In genomic region chr4:44070641-44071040, GRCm38 (mm10) we compare ENCODE assay signal across 11 mouse cellular contexts. TPM values are rescaled to one million over a fixed set of nuclear protein-coding genes. Genes with fewer than 3 reads are reported as not detected.
DNase-seq lines count a peak whose midpoint lies in the region; ATAC-seq and TF ChIP-seq lines count a peak whose summit lies in the region.
"Had no signal": no experiment of that assay in that cellular context is flagged by ENCODE, and none has a peak within 500 bp of the region (broad histone marks: within the 10 kb centered on the region; RNA-seq: fewer than 3 reads in every experiment).

No protein-coding gene starts in this region.

- ATAC-seq in forebrain, embryonic 13.5 days, result no peak
- no peak for ATAC-seq in forebrain, embryonic 11.5 days (replicated peaks; ENCODE audit: low FRiP score)
- no peak for ATAC-seq in kidney, embryonic 16.5 days (ENCODE audit: low FRiP score, low TSS enrichment)
- ATAC-seq in hindbrain, embryonic 14.5 days (ENCODE audit: low FRiP score), result no peak
- ATAC-seq in liver, postnatal 0 days, result no peak
- ATAC-seq: Patski had no signal

- 69% methylated on average over 4 of the region's 4 CpGs for WGBS in forebrain, embryonic 13.5 days
- WGBS in forebrain, embryonic 11.5 days, result 81% methylated on average over 4 of the region's 4 CpGs
- WGBS in kidney, embryonic 16.5 days, result 89% methylated on average over 4 of the region's 4 CpGs
- WGBS in hindbrain, embryonic 14.5 days, result 49% methylated on average over 4 of the region's 4 CpGs
- WGBS in liver, postnatal 0 days (ENCODE audit: insufficient replicate concordance), result 49% methylated on average over 4 of the region's 4 CpGs

- no peak for DNase-seq in forebrain, embryonic 11.5 days (ENCODE audit: low spot score)
- no peak for DNase-seq in kidney, postnatal 4 days
- no peak for DNase-seq in hindbrain, embryonic 14.5 days (ENCODE audit: low spot score)
- no peak for DNase-seq in liver, postnatal 0 days
- DNase-seq in thymus, postnatal 10 days (ENCODE audit: low spot score in 2 of 2), result no peak
- DNase-seq in frontal cortex, postnatal 10 days (ENCODE audit: low spot score in 2 of 2), result no peak
- DNase-seq: embryo, embryonic 11 days; gastrocnemius, postnatal 25 days had no signal

- no peak overlapping the region for H3K27ac ChIP-seq in forebrain, embryonic 13.5 days
- H3K27ac ChIP-seq in forebrain, embryonic 11.5 days (ENCODE audit: low read depth, low read length), result no peak overlapping the region
- H3K27ac ChIP-seq in kidney, embryonic 16.5 days (ENCODE audit: low read length), result no peak overlapping the region
- no peak overlapping the region for H3K27ac ChIP-seq in hindbrain, embryonic 14.5 days
- peak overlapping the region; percentile 96 for H3K27ac ChIP-seq in liver, postnatal 0 days (ENCODE audit: low read depth)

- no peaks in the 10 kb centered on the region for H3K27me3 ChIP-seq in forebrain, embryonic 13.5 days
- H3K27me3 ChIP-seq in forebrain, embryonic 11.5 days (ENCODE audit: control insufficient read depth, insufficient read depth, low read length), result no peaks in the 10 kb centered on the region
- H3K27me3 ChIP-seq in kidney, embryonic 16.5 days (ENCODE audit: insufficient read depth, low read length), result no peaks in the 10 kb centered on the region
- no peaks in the 10 kb centered on the region for H3K27me3 ChIP-seq in hindbrain, embryonic 14.5 days (ENCODE audit: control insufficient read depth, insufficient read depth, low read length)
- no peaks in the 10 kb centered on the region for H3K27me3 ChIP-seq in liver, postnatal 0 days (ENCODE audit: insufficient read depth, low read length)
- H3K27me3 ChIP-seq: Patski had no signal

- no peak overlapping the region for H3K4me3 ChIP-seq in forebrain, embryonic 13.5 days
- no peak overlapping the region for H3K4me3 ChIP-seq in forebrain, embryonic 11.5 days (ENCODE audit: low read depth, low read length)
- no peak overlapping the region for H3K4me3 ChIP-seq in kidney, embryonic 16.5 days (ENCODE audit: low read length)
- H3K4me3 ChIP-seq in hindbrain, embryonic 14.5 days (replicated peaks; ENCODE audit: low read length), result no peak overlapping the region
- peak overlapping the region; percentile 81 for H3K4me3 ChIP-seq in liver, postnatal 0 days (ENCODE audit: low read depth, low read length)

- H3K4me2 ChIP-seq in forebrain, embryonic 13.5 days, result peak overlapping the region; percentile 68
- H3K4me2 ChIP-seq in forebrain, embryonic 11.5 days (ENCODE audit: low read depth, low read length, severe bottlenecking), result no peak overlapping the region
- peak overlapping the region; percentile 78; the same call in 1 of the 2 replicates for H3K4me2 ChIP-seq in kidney, embryonic 16.5 days (replicated peaks; ENCODE audit: low read depth, low read length)
- H3K4me2 ChIP-seq in hindbrain, embryonic 14.5 days (replicated peaks), result peak overlapping the region; percentile 61
- peak overlapping the region; percentile 93 for H3K4me2 ChIP-seq in liver, postnatal 0 days (ENCODE audit: low read depth, low read length)

- H3K9me3 ChIP-seq in forebrain, embryonic 13.5 days (replicated peaks), result no peaks in the 10 kb centered on the region
- no peaks in the 10 kb centered on the region for H3K9me3 ChIP-seq in forebrain, embryonic 11.5 days (ENCODE audit: control insufficient read depth, low read length)
- no peaks in the 10 kb centered on the region for H3K9me3 ChIP-seq in kidney, embryonic 16.5 days (ENCODE audit: low read length)
- H3K9me3 ChIP-seq in hindbrain, embryonic 14.5 days (ENCODE audit: control insufficient read depth, low read length), result no peaks in the 10 kb centered on the region
- H3K9me3 ChIP-seq in liver, postnatal 0 days (ENCODE audit: low read length), result no peaks in the 10 kb centered on the region

- no peaks in the 10 kb centered on the region for H3K36me3 ChIP-seq in forebrain, embryonic 13.5 days (ENCODE audit: poor library complexity, severe bottlenecking)
- no peaks in the 10 kb centered on the region for H3K36me3 ChIP-seq in forebrain, embryonic 11.5 days (ENCODE audit: control insufficient read depth, insufficient read depth, low read length)
- no peaks in the 10 kb centered on the region for H3K36me3 ChIP-seq in kidney, embryonic 16.5 days (ENCODE audit: insufficient read depth, low read length)
- no peaks in the 10 kb centered on the region for H3K36me3 ChIP-seq in hindbrain, embryonic 14.5 days (replicated peaks; ENCODE audit: control insufficient read depth, insufficient read depth)
- H3K36me3 ChIP-seq in liver, postnatal 0 days (replicated peaks; ENCODE audit: insufficient read depth, low read length), result no peaks in the 10 kb centered on the region

- no peak for TF ChIP-seq CTCF in liver, postnatal 0 days (IDR thresholded peaks at IDR 0.05; ENCODE audit: low read depth)

- peaks cover 24% of the 10 kb centered on the region for H3K4me1 ChIP-seq in forebrain, embryonic 13.5 days
- H3K4me1 ChIP-seq in forebrain, embryonic 11.5 days (replicated peaks; ENCODE audit: control insufficient read depth, insufficient read depth, low read length), result peaks cover 9% of the 10 kb centered on the region; the same call in 1 of the 2 replicates
- peaks cover 19% of the 10 kb centered on the region for H3K4me1 ChIP-seq in kidney, embryonic 16.5 days (ENCODE audit: insufficient read depth, low read length)
- peaks cover 19% of the 10 kb centered on the region for H3K4me1 ChIP-seq in hindbrain, embryonic 14.5 days (replicated peaks; ENCODE audit: control insufficient read depth, insufficient read depth, low read length)
- peaks cover 45% of the 10 kb centered on the region for H3K4me1 ChIP-seq in liver, postnatal 0 days (ENCODE audit: insufficient read depth)

- no peak for TF ChIP-seq EP300 in liver, postnatal 0 days (IDR thresholded peaks at IDR 0.05; ENCODE audit: low read depth)

- no peak overlapping the region for H3K9ac ChIP-seq in forebrain, embryonic 13.5 days
- no peak overlapping the region for H3K9ac ChIP-seq in forebrain, embryonic 11.5 days (ENCODE audit: low read length)
- no peak overlapping the region; the same call in 1 of the 2 replicates for H3K9ac ChIP-seq in kidney, embryonic 16.5 days (replicated peaks; ENCODE audit: low read length)
- peak overlapping the region; percentile 83; the same call in 1 of the 2 replicates for H3K9ac ChIP-seq in hindbrain, embryonic 14.5 days
- H3K9ac ChIP-seq in liver, postnatal 0 days (replicated peaks), result peak overlapping the region; percentile 91

RNA-seq across cellular contexts. Expression of gene Gne, which starts 13.3 kb away (rescaled TPM):
- 18.0 and 19.3 TPM in 2 replicates for polyA plus RNA-seq in forebrain, embryonic 13.5 days (2015; fragmentation: Nextera tagmentation; extraction: Ambion mirVana)
- polyA plus RNA-seq in forebrain, embryonic 11.5 days (2014; fragmentation: Nextera tagmentation; extraction: Ambion mirVana), result 18.8 and 20.8 TPM in 2 replicates
- 26.4 and 26.6 TPM in 2 replicates for polyA plus RNA-seq in kidney, embryonic 16.5 days (2015; fragmentation: Nextera tagmentation; extraction: Ambion mirVana)
- polyA plus RNA-seq in hindbrain, embryonic 14.5 days (2014; fragmentation: Nextera tagmentation; extraction: Ambion mirVana), result 32.1 and 35.1 TPM in 2 replicates
- polyA plus RNA-seq in liver, postnatal 0 days (2015; fragmentation: Nextera tagmentation; extraction: Ambion mirVana), result 47.5 and 49.5 TPM in 2 replicates

Comparison
In these comparisons a context has a peak if more than half of its experiments do, and no peak if none do; other contexts are left out.
1. H3K9ac ChIP-seq: peak in hindbrain, embryonic 14.5 days (single experiment) and liver, postnatal 0 days (single experiment); none in forebrain, embryonic 13.5 days (single experiment), forebrain, embryonic 11.5 days (single experiment) and kidney, embryonic 16.5 days (single experiment).